Mouse (Mus musculus): ENCODE measurements at regions not wholly inside any gene's neighbourhood (a gene's known extent, or its start where the extent isn't known, plus 50 kb on each side); places are given as distances from the start of the nearest gene placed in this dataset.

- TF ChIP-seq EP300 (IDR thresholded peaks at IDR 0.05; ENCODE audit: low read depth) (no peak), CTCF (IDR thresholded peaks at IDR 0.05; ENCODE audit: low read depth) (no peak)
These were observed 94.5 kb upstream of the Ipo5 start for GRCm38 (mm10) chr14:120816529-120816928.

All from liver, embryonic 14.5 days (tissue).